Mouse (Mus musculus) 3T3-L1 (cell line): ENCODE results near the gene Them4.
"Not testable (repeated sequence)": the region's sequence is repeated elsewhere in the genome, so short reads cannot be mapped to it uniquely, and the experiment has no call there.

Experiments used
- DNase-seq: peaks from one replicate; pipeline ENCODE4 v3.0.0-alpha.2; 2015; ENCODE audit warnings: low read depth, low spot score

Gene Them4

DNA sequence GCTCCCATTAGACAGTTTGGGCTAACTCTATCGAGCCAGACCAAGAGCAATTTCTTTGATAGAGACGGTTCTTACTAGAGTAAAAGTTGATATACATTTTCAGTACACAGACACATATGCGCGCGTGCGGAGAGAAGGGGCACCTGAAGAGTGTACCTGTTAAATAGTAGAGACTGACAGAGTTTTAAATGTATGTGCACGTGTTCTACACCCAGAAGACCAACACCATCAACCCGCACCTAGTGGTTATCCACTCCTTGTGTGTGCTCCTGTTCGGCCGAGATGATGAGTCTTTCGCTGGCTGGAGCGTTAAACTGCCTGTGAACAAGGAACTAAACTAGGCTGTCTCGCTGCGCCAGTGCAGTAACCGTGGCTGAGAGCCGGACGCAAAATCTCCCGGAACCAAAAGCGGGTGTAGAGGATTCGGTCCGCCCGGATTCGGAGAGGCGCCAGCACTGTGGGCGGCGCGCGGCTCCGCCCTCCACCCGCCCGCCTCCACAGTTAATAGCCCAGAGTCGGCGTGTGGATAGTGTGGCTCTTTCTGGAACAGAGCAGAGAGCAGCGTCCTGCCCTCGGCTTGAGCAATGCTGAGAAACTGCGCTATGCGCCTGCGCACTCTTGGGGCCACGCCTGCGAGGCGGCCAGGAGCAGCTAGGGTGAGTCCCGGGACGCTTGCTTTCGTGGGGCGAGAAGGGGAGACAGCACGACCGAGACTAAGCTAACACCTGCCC is at the start of gene Them4:
Gene Them4, plus strand, starts transcription at position 457 of the 731 bp plus-strand sequence.
- peak; percentile 97 for DNase-seq

DNA sequence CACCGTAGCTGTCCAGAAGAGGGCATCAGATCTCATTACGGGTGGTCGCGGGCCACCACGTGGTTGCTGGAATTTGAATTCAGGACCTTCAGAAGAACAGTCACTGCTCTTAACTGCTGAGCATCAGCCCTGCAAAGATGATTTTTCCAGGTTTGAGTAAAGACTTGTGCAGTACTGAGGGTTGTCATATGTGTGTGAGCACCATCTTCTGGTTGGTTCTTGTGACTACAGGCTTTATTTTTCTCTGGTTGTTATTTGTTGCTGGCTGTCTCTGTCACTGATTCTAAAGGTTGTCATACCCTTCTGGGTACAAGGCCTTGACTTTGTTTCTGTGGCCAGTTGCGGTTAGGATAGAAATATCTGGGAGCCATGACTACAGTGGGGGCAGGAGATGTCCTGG is 49.3 kb upstream of the Them4 start:
- peak; percentile 59 for DNase-seq

DNA sequence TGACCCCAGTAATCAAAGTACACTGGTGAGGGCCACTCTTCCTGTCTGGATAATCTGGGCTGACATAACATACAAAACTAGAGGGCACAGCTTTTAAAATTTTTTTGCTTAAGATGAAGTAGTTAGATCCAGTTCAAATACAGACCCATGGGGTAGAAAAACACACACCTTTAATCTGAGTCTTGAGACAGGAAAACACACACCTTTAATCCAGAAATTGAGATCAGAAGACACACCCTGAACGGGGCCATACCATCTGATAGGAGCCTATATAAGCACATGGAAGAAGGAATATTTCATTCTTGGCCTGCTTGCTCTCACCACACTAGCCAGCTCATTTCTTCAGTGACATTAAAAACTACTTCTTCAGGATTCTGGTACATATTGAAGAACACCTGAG is 46.2 kb upstream of the Them4 start, which contains the start of gene Gm4778:
Gene Gm4778, plus strand, starts transcription at position 301 of the 400 bp plus-strand sequence.
- DNase-seq: not testable (repeated sequence)

DNA sequence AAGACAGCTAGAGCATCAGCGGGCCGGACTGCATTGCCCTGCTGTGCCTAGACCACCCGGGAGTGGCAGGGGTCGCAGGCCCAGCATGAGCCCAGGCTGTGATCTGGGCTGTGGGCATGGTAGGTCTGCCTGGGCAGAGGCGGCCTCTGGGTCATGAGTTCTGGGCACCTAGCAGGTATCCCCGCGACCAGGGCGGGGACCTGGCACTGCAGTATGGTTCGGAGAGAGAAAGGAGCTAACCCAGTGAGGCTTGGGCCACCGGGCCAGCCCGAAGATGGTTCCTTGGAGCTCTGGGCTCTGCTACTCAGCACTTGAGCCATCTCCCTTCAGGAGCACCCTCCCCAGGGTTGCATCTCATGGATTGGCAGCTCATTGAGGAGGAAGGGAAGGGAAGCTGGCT is 33.9 kb upstream of the Them4 start:
- no peak for DNase-seq

DNA sequence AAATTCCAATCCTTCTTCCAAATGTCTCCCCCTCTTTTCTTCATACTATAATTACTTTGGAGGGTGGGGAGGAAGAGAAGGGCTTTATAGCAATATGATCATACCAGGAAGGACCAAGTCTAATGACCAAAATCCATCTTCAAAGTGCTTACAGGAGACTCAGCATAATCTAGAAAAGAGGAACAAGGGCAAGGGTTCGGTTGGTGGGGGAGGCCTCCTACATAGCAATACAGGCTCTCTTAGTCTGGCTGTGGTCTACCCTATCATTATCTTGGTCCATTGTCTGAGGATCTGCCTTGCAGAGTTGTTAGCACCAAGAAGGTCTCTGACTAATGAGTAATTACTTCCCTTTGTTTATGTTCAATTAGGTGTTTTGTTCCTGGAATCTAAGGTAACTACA is 4.4 kb upstream of the Them4 start:
- no peak for DNase-seq

DNA sequence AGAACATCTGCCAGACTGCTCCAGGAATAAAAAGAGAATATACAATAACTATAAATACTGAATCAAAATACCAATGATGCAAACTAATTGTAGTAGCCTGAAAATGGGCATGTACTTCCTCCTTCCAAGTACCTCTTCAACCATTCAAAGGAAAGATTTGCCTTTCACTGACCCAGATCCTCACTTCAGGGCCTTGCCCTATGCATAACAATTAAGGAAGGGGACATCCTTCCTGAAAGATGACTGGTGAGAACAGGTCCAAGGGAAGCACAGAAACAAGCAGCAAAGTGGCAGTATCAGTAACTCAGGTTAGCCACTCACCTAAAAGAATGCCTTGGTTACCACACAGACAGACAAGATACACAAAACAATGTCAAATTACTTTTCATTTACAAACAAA is 2.9 kb upstream of the Them4 start:
- no peak for DNase-seq

DNA sequence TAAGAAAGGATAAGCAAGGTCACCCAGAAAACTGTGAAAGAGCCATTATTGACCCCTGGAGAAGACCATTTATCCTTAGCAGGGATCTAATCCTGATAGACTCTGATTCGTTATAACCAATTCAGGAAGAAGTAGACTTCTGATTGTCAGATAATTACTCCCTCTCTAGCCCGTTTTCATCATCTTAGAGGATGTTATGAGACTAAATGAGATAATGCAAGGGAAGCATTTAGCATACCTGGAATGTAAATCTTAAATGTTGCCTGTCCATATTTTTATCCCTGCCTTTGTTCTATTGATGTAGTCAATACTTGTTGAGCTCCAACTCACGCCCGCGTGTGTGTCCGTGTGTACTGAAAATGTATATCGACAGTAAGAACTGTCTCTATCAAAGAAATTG is 602 bp downstream of the Them4 start:
- DNase-seq: no peak

DNA sequence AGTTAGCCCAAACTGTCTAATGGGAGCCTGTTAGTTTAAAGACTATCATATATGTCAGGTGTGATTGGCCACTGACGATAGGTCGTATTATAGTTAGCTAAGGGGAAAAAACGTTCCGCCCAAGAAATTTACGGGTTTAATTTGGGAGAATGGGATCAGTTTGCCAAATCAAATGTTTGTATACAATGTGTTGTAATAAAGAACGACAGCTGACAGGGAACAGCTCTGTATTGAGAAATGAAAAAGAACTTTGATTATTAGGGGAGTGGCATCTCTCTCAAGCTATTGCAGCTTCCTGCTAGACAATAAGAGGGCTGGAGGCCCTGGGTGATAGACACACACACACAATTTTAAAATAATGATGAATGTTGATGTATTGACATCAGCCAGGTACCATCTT is 1.0 kb downstream of the Them4 start:
- no peak for DNase-seq

DNA sequence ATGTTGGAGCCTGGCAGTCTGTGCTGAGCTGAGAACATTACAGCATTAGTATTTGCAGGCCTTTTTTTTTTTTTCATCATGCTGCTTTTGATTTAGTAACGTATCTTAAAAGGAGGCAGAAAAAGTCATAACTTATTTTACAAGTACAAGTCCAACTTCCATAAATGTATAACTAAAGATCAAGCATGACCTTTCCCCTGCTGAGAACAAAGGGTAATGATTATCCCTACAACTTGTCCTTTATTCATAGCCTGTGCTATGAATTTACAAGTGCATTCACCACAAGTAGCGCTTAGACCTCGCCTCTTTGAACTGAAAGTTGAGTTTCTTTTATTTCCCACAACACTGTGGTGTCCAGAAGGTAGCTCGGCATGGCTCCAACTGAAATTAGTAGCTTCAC is 1.5 kb downstream of the Them4 start:
- no peak for DNase-seq

DNA sequence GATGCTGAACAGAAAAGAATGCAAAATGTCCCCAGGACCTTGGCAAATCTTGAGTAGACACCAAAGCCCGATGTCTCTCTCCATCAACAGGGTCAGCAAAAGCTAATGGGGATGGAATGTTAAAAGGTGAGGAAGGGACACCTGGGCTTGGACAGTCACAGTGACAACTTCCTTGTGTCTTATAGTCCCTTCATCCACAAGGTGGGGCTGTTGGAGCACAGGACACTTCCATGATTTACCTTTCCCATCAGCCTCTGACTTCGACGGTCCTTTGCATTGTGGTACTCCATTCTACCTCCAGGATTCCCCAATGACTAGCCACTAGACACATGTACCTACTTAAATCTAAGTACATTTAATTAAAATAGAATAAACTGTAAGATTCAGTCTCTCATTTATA is 18.8 kb downstream of the Them4 start:
- DNase-seq: peak; percentile 36

DNA sequence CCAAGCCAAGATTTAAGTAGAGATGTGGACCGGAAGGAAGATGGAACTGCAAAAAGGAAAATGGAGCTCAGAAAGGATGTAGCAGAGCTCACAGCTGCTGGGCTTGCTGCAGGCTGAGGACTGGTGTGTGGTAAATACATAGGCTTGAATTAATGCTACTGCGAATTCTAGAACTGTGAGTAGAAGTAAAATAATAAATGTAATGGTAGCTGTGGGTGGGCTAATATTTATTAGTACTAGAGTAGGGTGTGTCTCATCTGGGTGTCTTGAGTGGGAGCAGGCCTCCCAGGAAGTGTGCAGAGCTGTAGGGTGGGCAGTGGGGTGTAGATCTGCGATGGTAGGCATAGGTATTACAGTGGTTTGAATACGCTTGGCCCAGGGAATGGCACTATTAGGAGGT is 24.6 kb downstream of the Them4 start:
- no peak for DNase-seq

DNA sequence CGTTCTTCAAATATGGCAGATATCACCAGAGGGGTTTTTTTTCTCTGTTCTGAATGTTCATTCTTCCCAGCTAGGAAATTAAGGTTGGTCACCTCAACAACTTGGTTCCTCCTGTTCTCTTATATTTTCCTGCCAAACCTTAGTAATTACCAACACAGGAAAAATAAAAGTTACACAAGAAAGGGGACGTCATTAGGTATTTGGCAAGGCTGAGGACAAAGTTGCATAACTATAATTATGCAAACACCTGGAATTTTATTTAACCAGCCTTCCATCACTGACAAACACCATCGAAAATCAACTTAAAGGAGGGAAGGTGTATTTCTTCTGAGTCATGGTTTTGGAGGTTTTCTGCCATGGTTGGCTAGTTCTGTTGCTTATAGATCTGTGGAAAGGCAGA is 28.6 kb downstream of the Them4 start:
- no peak for DNase-seq

DNA sequence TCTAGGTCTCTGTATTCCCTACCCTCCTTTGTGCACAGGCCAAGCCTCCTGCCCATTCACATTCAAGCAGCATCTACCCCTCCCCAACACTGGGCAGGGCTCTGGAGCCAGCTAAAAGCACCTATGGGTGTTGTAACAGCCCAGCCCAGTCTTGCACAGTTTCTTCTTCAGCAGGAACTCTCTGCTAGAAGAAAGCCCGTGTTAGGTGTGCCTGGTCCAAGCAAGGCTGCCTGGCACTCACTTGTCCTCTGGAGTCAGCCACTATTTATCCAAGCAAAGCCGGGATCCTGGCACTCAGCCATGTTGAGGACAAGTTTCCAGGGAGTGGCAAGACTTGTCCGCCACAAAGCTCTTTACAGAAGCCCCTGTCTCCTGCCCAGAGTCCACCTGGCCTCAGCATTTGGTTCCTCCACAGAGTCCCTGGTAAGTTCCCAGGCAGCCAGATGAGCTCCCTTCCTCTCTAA is 32.1 kb downstream of the Them4 start, which contains the start of gene Them5:
Gene Them5, plus strand, starts transcription at position 141 of the 464 bp plus-strand sequence.
- no peak for DNase-seq

DNA sequence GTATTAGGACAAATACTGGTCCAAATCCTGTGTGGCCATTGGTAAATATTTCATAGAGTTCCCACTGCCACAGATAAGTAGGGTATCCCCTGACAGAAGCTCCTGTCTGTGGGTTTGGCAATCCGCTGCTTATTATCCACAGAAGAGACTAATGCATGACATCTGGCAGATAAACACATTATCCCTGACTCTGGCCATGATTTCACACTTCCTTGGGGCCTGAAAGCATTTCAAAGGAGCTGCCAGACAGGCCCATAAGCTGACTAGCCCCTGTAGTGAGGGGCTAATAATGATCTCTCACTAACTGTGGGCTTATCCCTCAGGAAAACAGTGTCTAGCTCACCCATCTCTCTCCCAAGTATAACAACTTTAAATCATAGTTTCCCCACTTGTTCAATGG is 32.7 kb downstream of the Them4 start:
- no peak for DNase-seq

DNA sequence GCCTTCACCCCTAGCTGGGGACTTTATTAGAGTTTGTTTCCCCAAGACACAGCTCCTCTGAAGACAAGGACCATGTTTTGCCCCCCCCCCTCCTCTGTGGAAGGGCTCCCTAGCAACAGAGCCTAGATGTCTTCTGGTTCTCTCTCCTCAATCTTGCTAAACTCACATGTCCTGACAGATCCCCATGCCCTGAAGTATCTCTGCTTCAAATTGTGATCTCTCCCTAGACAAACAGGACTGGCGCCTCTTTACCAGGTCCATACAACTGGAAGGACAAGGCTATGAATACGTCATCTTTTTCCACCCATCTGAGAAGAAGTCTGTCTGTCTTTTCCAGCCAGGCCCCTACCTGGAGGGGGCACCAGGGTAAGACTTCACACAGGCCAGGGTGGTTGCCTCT is 34.3 kb downstream of the Them4 start:
- no peak for DNase-seq

DNA sequence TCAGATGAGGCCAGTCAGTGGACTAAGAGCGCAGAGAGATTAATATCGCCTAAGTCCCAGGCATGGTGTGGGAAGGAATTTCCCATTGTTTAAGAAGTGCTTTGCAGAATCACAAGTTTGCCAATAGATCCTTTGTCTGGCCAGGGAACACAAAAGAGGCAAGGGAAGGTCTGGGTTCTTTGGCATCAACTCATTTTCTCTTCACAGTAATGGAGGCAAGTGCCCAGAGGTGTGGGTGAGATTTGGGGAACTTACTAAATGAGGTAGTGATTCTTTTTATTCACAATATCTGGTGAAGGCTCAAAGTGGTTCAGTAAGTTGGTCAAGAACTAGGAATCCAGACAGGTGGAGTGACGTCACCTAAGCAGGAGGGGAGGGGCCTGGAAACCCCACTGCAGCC is 35.0 kb downstream of the Them4 start:
- no peak for DNase-seq

DNA sequence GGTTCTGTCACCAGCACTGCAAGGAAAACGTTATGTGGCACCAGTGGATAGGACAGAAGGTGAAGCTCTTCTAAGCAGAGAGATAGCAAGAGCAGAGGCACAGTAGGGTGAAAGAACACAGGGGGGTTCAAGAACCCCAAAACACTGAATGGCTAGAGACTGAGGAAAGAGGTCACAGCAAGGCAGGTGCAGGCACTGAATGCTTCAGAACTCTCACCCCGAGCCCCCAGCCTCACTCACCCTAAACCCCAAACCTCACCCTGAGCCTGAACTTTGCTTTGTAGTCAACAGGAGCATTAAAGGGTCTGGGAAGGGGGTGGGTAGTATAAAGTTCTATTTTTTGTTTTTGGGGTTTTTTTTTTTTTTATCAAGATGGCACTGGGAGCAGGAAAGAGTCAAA is 38.3 kb downstream of the Them4 start:
- DNase-seq: no peak

DNA sequence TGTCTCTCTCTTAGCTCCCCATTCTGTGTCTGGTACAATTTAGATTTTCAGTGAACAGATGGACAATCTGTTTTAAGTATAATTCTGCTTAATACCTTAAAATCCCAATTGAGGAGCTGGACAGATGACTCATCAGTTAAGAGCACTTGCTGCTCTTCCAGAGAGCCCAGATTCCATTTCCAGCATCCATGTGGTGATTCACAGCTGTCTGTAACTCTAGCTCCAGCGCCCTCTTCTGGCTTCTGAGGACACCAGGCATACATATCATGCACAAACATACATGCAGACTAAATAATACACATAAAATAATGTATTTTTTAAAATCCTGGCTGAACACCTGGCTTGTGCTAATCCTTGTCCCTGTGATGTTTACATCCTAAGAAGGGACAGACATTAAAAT is 50.9 kb downstream of the Them4 start:
- peak; percentile 92 for DNase-seq

DNA sequence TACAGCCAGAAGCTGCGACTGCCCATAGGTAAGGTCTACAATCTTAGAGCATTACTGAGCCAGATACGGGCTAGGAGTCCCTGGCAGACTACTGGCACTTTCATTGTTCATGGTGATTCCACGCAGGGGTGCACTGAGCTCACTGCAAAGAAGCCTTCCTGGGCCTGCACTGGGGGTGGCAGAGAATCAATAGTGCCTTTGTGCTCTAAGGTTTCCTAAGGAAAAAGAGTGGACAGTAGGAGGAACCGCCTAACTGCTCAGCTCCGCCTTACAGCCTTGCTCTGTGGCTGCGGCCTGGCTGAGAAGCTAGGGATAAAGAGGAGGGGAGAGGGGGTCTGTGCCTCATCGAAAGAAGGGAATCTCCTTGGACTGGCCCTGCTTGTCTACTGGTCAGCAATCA is 52.2 kb downstream of the Them4 start, which contains the start of gene C2cd4d:
Gene C2cd4d, plus strand, starts transcription at position 301 of the 400 bp plus-strand sequence.
- no peak for DNase-seq

DNA sequence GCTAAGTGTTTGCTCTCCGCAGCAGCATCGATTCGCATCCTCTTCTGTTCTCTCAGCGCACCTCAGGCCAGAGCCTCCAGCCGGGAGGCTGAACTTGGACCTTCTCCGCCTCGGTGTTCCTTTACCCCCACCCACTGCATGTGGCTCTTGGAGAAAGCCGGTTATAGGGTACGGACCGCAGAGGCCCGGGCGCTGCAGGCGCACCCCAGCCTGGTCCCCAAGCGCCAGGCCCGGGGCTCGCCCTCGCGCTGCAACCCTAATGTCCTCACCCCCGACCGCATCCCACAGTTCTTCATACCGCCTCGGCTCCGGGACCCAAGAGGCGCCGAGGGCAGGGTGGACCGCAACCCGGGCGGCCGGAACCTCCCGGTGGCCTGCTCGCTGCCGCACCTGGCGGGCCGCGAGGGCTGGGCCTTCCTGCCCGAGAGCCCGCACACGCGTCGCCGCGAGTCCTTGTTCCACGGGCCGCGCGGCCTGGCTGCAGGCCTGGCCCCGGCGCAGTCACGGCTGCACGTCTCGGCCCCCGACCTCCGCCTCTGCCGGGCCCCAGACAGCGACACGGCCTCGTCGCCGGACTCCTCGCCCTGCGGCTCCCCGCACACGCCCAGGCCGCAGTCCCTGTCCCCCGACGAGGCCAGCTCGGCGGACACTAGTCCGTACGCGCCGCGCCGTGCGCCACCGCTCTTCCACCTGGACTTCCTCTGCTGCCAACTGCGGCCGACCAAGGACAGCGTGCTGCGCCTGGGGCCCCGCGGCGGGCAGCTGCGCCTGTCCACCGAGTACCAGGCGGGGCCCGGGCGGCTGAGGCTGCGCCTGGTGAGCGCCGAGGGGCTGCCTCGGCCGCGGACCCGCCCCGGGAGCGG is 53.6 kb downstream of the Them4 start:
- no peak for DNase-seq

DNA sequence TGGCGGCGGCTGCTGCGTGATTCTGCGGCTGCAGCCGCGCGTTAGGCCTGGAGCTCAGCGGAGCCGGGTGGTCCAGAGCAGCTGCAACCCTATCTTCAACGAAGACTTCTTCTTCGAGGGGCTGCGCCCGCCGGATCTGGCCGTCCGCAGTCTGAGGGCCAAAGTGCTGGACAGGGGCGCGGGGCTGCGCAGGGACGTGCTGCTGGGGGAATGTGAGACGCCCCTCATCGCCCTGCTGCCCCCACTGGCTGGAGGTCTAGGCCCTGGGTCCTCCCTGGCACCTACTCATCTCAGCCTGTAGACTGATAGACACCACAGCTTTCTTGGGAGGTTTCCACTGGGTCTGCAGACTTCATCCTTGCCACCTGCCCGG is 54.3 kb downstream of the Them4 start:
- DNase-seq: no peak

DNA sequence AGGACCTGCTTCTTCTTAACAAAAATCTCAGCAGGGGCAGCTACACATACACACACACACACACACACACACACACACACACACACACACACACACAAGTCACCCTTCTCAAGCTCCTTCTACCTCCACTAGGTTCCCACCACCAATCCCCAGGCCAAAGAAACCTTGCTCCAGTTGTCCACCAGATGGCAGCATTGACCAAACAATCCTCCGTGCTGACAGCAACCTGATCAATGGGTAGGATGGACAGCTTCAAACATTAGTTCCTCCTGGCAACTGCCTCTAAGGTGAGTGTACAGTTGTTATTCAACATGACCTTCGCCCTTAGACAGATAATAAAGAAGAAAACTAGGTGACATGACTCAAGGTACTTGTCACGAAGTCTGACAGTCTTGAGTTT is 56.9 kb downstream of the Them4 start:
- DNase-seq: peak; percentile 92

DNA sequence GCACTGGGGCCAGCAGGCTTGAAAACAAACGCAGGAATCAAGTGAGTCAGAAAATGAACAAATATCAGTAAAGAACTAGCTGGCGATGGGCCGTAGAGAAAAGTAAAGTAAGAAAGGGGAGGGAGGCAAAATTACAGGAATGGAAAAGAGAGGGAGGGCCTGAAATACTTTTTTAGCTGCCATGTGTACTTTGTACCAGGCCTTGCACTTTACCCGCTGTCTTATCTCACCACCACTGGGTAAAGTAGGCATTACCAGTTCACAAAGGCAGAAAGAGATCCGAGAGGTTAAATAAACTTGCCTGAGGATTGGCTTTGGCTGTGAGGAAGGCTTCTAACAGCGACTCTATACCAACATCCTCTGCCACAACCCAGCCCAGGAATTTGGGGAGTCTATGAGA is 57.6 kb downstream of the Them4 start:
- DNase-seq: no peak
